Mouse (Mus musculus): ENCODE results near the gene Gnb4. TPM values are rescaled to one million over a fixed set of nuclear protein-coding genes. Genes with fewer than 3 reads are reported as not detected.

Gene Gnb4
- polyA plus RNA-seq, 1 experiment, result 16.0 TPM

DNA sequence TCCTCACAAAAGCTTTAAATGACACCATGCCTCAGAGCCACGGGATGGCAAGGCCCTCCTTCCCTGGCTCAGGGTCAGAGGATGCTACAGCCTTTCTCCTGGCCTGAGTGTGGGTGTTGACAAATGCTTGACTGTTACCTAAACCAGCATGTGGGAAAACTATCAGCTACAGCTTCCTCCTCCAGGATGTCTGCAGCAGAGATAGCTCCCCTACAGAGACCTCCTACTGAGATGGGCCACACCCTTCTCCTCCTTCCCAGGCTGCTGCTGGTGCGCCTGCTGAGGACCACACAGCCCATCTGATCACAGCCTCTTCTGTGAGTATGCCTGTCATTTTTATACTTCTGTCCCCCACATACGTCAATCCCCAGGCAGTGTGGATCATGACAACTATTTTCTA, 17.1 kb downstream of the Gnb4 start:
- Histone ChIP-seq H3K4me3 (ENCODE audit: insufficient read depth, low read depth, low read length) (no peak overlapping the region), H3K27me3 (replicated peaks; ENCODE audit: control insufficient read depth, insufficient read depth, low read length) (no peaks in the 10 kb centered on the region), H3K36me3 (ENCODE audit: control insufficient read depth, insufficient read depth, low read length) (no peaks in the 10 kb centered on the region), H3K4me1 (ENCODE audit: control insufficient read depth, insufficient read depth, low read length) (no peaks in the 10 kb centered on the region), H3K27ac (ENCODE audit: insufficient read depth, low read depth, low read length) (no peak overlapping the region)
- DNase-seq, result no peak
- 64% methylated on average over 3 of the region's 3 CpGs for WGBS
- no peak for TF ChIP-seq CTCF (conservative IDR thresholded peaks at IDR 0.05; ENCODE audit: insufficient read depth, insufficient read length, low read depth, low read length)
- no peak for TF ChIP-seq POLR2A (IDR thresholded peaks at IDR 0.05; ENCODE audit: low read depth, low read length)

DNA sequence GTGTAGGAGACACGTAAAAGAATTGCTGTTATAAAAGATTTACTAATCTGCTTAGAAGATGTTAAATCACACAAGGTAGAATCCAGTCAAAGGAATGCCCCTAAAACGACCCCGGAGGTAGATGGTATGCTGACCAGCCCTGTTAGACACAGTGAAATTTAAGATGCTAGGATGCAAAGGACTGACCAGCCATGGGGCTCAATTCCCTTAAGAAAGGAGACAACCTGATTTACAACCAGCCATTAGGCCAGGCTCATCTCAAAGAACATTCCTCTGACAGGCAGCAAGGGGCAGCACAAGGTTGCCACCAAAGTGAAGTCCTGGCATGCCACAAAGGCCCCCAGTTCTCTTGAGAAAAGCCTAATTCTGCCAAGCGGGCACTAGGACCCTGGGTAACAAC, 21.3 kb downstream of the Gnb4 start:
- no peak for TF ChIP-seq POLR2A (IDR thresholded peaks at IDR 0.05; ENCODE audit: low read depth, low read length)
- WGBS, result 39% methylated on average over 4 of the region's 4 CpGs
- Histone ChIP-seq H3K36me3 (ENCODE audit: control insufficient read depth, insufficient read depth, low read length) (no peaks in the 10 kb centered on the region), H3K4me1 (ENCODE audit: control insufficient read depth, insufficient read depth, low read length) (no peaks in the 10 kb centered on the region), H3K27ac (ENCODE audit: insufficient read depth, low read depth, low read length) (no peak overlapping the region), H3K4me3 (ENCODE audit: insufficient read depth, low read depth, low read length) (no peak overlapping the region), H3K27me3 (replicated peaks; ENCODE audit: control insufficient read depth, insufficient read depth, low read length) (no peaks in the 10 kb centered on the region)
- no peak for DNase-seq

DNA sequence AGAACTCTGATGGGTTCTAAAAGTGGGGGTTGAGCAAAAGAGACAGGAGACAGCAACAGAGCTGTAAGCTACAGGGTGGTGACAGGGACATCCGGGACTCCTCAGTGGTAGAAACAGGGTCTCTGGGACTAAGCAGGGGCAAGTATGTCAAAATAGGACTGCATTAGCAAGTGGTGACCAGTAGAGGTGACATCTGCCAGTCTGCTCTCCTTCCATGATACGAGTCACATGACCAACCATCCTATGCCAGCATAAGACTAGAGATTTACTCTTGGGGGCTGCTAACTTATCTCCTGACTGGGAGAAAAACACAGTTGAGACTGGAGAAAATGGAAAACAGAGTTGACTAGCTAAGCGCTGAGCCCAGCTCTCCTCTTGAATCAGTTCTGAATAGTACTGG, 30.1 kb downstream of the Gnb4 start:
- no peak for DNase-seq
- WGBS, result 95% methylated on average over 3 of the region's 3 CpGs
- TF ChIP-seq POLR2A (IDR thresholded peaks at IDR 0.05; ENCODE audit: low read depth, low read length), result no peak
- TF ChIP-seq CTCF (conservative IDR thresholded peaks at IDR 0.05; ENCODE audit: insufficient read depth, insufficient read length, low read depth, low read length), result no peak
- H3K4me1 ChIP-seq (ENCODE audit: control insufficient read depth, insufficient read depth, low read length), result no peaks in the 10 kb centered on the region
- no peaks in the 10 kb centered on the region for H3K27me3 ChIP-seq (replicated peaks; ENCODE audit: control insufficient read depth, insufficient read depth, low read length)
- H3K4me3 ChIP-seq (ENCODE audit: insufficient read depth, low read depth, low read length), result no peak overlapping the region
- no peak overlapping the region for H3K27ac ChIP-seq (ENCODE audit: insufficient read depth, low read depth, low read length)
- no peaks in the 10 kb centered on the region; the same call in 1 of the 2 replicates for H3K36me3 ChIP-seq (ENCODE audit: control insufficient read depth, insufficient read depth, low read length)

DNA sequence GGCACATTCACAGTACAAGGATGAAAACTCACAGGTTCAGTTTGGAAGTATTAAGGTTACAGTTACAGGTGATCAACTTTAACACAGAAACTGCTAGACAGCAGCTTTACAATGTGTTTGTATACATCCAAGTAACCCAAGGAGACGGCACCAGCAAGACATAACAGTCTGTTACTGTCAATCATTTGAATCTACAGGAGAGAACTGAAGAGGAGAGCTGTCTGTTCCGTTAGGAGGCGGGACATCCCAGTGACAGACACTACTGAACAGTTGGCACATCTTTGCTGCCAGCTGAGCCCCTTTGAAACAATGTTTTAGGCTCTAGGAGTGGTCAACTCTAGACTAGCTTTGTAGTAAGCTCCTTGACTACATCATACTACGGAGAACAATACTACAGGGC, 32.9 kb downstream of the Gnb4 start:
- Histone ChIP-seq H3K4me3 (ENCODE audit: insufficient read depth, low read depth, low read length) (no peak overlapping the region), H3K27me3 (replicated peaks; ENCODE audit: control insufficient read depth, insufficient read depth, low read length) (no peaks in the 10 kb centered on the region), H3K27ac (ENCODE audit: insufficient read depth, low read depth, low read length) (no peak overlapping the region), H3K36me3 (ENCODE audit: control insufficient read depth, insufficient read depth, low read length) (no peaks in the 10 kb centered on the region; the same call in none of the 2 replicates), H3K4me1 (ENCODE audit: control insufficient read depth, insufficient read depth, low read length) (no peaks in the 10 kb centered on the region; the same call in 1 of the 2 replicates)
- DNase-seq, result no peak
- 94% methylated on average over 4 of the region's 4 CpGs for WGBS
- no peak for TF ChIP-seq CTCF (conservative IDR thresholded peaks at IDR 0.05; ENCODE audit: insufficient read depth, insufficient read length, low read depth, low read length)
- TF ChIP-seq POLR2A (IDR thresholded peaks at IDR 0.05; ENCODE audit: low read depth, low read length), result no peak

DNA sequence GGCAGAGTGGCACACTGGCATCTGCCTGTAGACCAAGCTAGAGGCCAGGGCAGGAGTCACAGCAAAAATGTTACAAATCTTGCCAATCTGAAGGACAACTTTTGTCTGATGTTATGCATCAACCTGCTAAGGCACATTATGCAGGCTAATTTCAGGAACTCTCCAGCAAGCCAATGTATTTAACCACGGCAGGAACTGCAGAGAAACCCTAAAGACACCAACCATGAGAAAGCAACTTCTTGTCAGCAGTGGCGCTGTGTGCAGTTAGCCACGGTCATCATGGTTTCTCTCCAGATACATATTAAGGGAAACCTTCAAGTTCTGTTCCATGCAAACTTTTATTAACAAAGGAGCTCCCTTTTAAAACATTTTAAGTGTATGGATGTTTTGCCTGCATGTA, 34.5 kb downstream of the Gnb4 start:
- Histone ChIP-seq H3K4me3 (ENCODE audit: insufficient read depth, low read depth, low read length) (no peak overlapping the region), H3K4me1 (ENCODE audit: control insufficient read depth, insufficient read depth, low read length) (no peaks in the 10 kb centered on the region; the same call in 1 of the 2 replicates), H3K36me3 (ENCODE audit: control insufficient read depth, insufficient read depth, low read length) (peaks cover 4% of the 10 kb centered on the region), H3K27me3 (replicated peaks; ENCODE audit: control insufficient read depth, insufficient read depth, low read length) (no peaks in the 10 kb centered on the region), H3K27ac (ENCODE audit: insufficient read depth, low read depth, low read length) (no peak overlapping the region)
- TF ChIP-seq CTCF (conservative IDR thresholded peaks at IDR 0.05; ENCODE audit: insufficient read depth, insufficient read length, low read depth, low read length) (no peak), POLR2A (IDR thresholded peaks at IDR 0.05; ENCODE audit: low read depth, low read length) (no peak)
- 91% methylated on average over 3 of the region's 3 CpGs for WGBS
- DNase-seq, result no peak

DNA sequence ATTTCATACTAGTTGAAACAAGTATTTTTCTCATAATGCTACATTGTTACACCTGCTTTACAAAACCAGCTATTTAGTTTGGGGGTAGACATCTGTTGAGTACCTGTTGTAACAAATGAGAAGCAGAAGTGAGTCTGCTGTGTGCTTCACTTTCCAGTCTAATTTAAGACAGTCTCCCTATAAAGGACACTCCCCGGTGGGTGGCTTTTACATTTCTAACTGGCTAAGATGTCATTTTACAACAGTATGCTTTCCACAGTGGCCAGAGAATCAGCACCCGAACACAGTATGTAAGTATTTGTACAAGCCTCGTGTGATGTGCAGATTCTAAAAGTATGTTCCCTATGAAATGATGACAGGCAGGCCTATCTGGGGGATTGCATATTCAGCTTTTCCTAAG, 35.6 kb downstream of the Gnb4 start:
- WGBS, result 89% methylated on average over 3 of the region's 3 CpGs

DNA sequence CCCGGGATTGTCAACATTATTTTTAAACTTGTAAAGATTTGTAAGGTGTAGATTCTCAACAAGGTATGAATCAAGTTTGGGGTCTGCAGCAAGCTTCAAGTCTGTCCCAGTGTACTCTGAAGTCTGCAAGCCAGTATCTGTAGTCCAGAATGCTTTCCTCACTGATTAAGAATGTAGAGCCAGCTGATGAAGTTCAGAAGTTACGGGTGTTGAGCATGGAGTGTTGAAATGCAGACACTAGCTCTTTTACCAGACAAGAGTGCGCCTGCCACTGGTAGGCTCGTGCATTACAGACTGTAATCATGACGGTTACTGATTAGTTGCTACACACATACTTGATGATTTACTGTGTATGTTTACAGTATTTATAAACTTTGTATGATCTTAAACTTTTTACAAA, 37.6 kb downstream of the Gnb4 start:
- Histone ChIP-seq H3K4me3 (ENCODE audit: insufficient read depth, low read depth, low read length) (no peak overlapping the region), H3K36me3 (ENCODE audit: control insufficient read depth, insufficient read depth, low read length) (peaks cover 6% of the 10 kb centered on the region), H3K27ac (ENCODE audit: insufficient read depth, low read depth, low read length) (no peak overlapping the region), H3K4me1 (ENCODE audit: control insufficient read depth, insufficient read depth, low read length) (peaks cover 2% of the 10 kb centered on the region; the same call in 1 of the 2 replicates), H3K27me3 (replicated peaks; ENCODE audit: control insufficient read depth, insufficient read depth, low read length) (no peaks in the 10 kb centered on the region)
- DNase-seq, result peak; percentile 16
- WGBS, result 74% methylated on average over 5 of the region's 5 CpGs
- TF ChIP-seq POLR2A (IDR thresholded peaks at IDR 0.05; ENCODE audit: low read depth, low read length), result no peak
- TF ChIP-seq CTCF (conservative IDR thresholded peaks at IDR 0.05; ENCODE audit: insufficient read depth, insufficient read length, low read depth, low read length), result peak; percentile 33; the same call in 1 of the 2 replicates

More for the DNA sequence above, 35.6 kb downstream of the Gnb4 start:
- Histone ChIP-seq H3K36me3 (ENCODE audit: control insufficient read depth, insufficient read depth, low read length) (peaks cover 4% of the 10 kb centered on the region), H3K27ac (ENCODE audit: insufficient read depth, low read depth, low read length) (no peak overlapping the region), H3K4me3 (ENCODE audit: insufficient read depth, low read depth, low read length) (no peak overlapping the region), H3K27me3 (replicated peaks; ENCODE audit: control insufficient read depth, insufficient read depth, low read length) (no peaks in the 10 kb centered on the region), H3K4me1 (ENCODE audit: control insufficient read depth, insufficient read depth, low read length) (no peaks in the 10 kb centered on the region; the same call in 1 of the 2 replicates)
- TF ChIP-seq POLR2A (IDR thresholded peaks at IDR 0.05; ENCODE audit: low read depth, low read length) (no peak), CTCF (conservative IDR thresholded peaks at IDR 0.05; ENCODE audit: insufficient read depth, insufficient read length, low read depth, low read length) (no peak)
- no peak for DNase-seq

Measured in kidney, adult 2 months (tissue).